Mouse (Mus musculus) neural tube, embryonic 14.5 days (tissue): ENCODE measurements at regions not wholly inside any gene's neighbourhood (a gene's known extent, or its start where the extent isn't known, plus 50 kb on each side); places are given as distances from the start of the nearest gene placed in this dataset.

Experiments used
- ATAC-seq: fragments of 200-750 bp; cut with Nextera tagmentation; 2 replicates; pipeline ENCODE4 v1.8.0; 2017; ENCODE audit warnings: low read depth, mild to moderate bottlenecking, moderate TSS enrichment, moderate library complexity
- H3K27ac ChIP-seq: fragments of 300-500 bp; sonication (generic); 2 replicates; pipeline ENCODE4 v1.5.1; 2014; ENCODE audit warnings: low read depth, mild to moderate bottlenecking, control low read depth, low read length, moderate library complexity, mixed read lengths
- H3K27me3 ChIP-seq: fragments of 300-500 bp; sonication (generic); 2 replicates; pipeline ENCODE4 v1.6.1; 2014; ENCODE audit warnings: low read length; ENCODE audit not compliant: control insufficient read depth, insufficient read depth
- H3K36me3 ChIP-seq: fragments of 300-500 bp; sonication (generic); 2 replicates; pipeline ENCODE4 v1.6.1; 2014; ENCODE audit warnings: low read length, mixed read lengths; ENCODE audit not compliant: control insufficient read depth, insufficient read depth
- H3K4me1 ChIP-seq: fragments of 300-500 bp; sonication (generic); 2 replicates; pipeline ENCODE4 v1.6.1; 2014; ENCODE audit warnings: low read length; ENCODE audit not compliant: control insufficient read depth, insufficient read depth
- H3K4me2 ChIP-seq: fragments of 300-500 bp; sonication (generic); 2 replicates; pipeline ENCODE4 v1.6.1; 2014; ENCODE audit warnings: mild to moderate bottlenecking, low read depth, low read length, control low read depth
- H3K4me3 ChIP-seq: fragments of 300-500 bp; sonication (generic); 2 replicates; pipeline ENCODE4 v1.5.1; 2014; ENCODE audit warnings: low read depth, low read length, control low read depth, mixed read lengths
- H3K9ac ChIP-seq: fragments of 300-500 bp; sonication (generic); replicated peaks from 2 replicates; pipeline ENCODE4 v1.6.1; 2014; ENCODE audit warnings: low read depth, mild to moderate bottlenecking, control low read depth, low read length, mixed read lengths
- H3K9me3 ChIP-seq: fragments of 300-500 bp; sonication (generic); 2 replicates; pipeline ENCODE4 v1.6.1; 2016; ENCODE audit warnings: low read length; ENCODE audit not compliant: control insufficient read depth
- WGBS: fragments of 180-500 bp; shearing (Covaris S2); extraction: QIAGEN DNeasy Blood & Tissue Kit; methylation state at CpG from one replicate; pipeline ENCODE4 v1.1.7; 2014; 5-methylcytosine and 5-hydroxymethylcytosine counted together

DNA sequence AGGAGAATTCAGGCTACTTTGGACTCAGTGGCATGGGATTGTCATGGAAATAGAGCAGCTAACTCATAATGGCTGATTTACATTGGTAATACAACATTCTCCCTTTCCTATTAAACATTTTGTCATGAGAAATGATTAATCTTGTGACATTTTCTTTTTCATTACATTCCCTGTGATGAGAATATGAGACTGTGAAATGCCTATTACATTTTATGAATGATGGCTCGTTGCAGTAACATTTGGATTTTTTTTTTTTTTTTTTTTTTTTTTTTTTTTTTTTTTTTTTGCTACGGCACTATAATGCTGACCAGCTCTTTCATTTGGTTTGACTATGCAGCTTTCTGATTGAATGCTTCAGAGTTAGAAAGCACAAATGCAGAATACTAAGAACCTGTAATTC, 276.1 kb downstream of the Wdr20rt start:
- Histone ChIP-seq H3K4me3 (no peak overlapping the region), H3K4me1 (no peaks in the 10 kb centered on the region), H3K27ac (no peak overlapping the region), H3K9me3 (no peaks in the 10 kb centered on the region), H3K27me3 (no peaks in the 10 kb centered on the region), H3K36me3 (no peaks in the 10 kb centered on the region), H3K4me2 (no peak overlapping the region), H3K9ac (no peak overlapping the region)
- ATAC-seq, result no peak
- 68% methylated on average over 2 of the region's 2 CpGs for WGBS

DNA sequence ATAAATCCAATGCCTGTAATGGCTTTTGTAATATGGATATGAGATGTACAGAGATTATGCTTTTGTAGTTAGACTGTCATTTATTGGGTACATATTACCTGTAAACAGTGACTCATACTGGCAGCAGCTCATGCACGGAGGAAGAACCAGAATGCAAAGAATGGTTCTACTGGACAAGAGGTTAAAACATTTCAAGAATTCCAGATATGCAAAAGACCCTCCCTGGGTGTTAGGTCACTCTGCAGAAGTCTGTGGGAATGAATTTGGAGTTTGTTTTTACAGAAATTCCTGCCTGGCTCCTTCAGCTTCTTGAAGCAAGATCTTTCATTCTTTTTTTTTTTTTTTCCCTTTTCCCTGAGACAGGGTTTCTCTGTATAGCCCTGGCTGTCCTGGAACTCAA, 276.7 kb downstream of the Wdr20rt start:
- no peak overlapping the region for H3K9ac ChIP-seq
- no peak overlapping the region for H3K4me2 ChIP-seq
- 62% methylated on average over 1 of the region's 1 CpGs for WGBS
- ATAC-seq, result no peak
- H3K4me3 ChIP-seq, result no peak overlapping the region
- H3K27me3 ChIP-seq, result no peaks in the 10 kb centered on the region
- no peaks in the 10 kb centered on the region for H3K4me1 ChIP-seq
- no peaks in the 10 kb centered on the region for H3K9me3 ChIP-seq
- no peak overlapping the region for H3K27ac ChIP-seq
- no peaks in the 10 kb centered on the region for H3K36me3 ChIP-seq

GRCm38 (mm10) chr12:65513070-65513469, 287.8 kb downstream of the Wdr20rt start:
- H3K27ac ChIP-seq, result no peak overlapping the region
- no peak overlapping the region for H3K9ac ChIP-seq
- H3K27me3 ChIP-seq, result no peaks in the 10 kb centered on the region
- H3K36me3 ChIP-seq, result no peaks in the 10 kb centered on the region
- H3K4me1 ChIP-seq, result no peaks in the 10 kb centered on the region
- no peaks in the 10 kb centered on the region for H3K9me3 ChIP-seq
- no peak overlapping the region for H3K4me3 ChIP-seq
- 71% methylated on average over 1 of the region's 1 CpGs for WGBS
- no peak overlapping the region for H3K4me2 ChIP-seq
- no peak for ATAC-seq

- no peak overlapping the region for H3K4me2 ChIP-seq
- no peaks in the 10 kb centered on the region for H3K4me1 ChIP-seq
- H3K27me3 ChIP-seq, result no peaks in the 10 kb centered on the region
- 67% methylated on average over 3 of the region's 3 CpGs for WGBS
- no peak overlapping the region for H3K27ac ChIP-seq
- no peaks in the 10 kb centered on the region for H3K9me3 ChIP-seq
- no peaks in the 10 kb centered on the region for H3K36me3 ChIP-seq
- no peak overlapping the region for H3K9ac ChIP-seq
- no peak for ATAC-seq
- H3K4me3 ChIP-seq, result no peak overlapping the region
These were observed 308.9 kb downstream of the Wdr20rt start for GRCm38 (mm10) chr12:65534142-65534690.

- H3K4me1 ChIP-seq, result no peaks in the 10 kb centered on the region
- H3K4me2 ChIP-seq, result no peak overlapping the region
- ATAC-seq, result no peak
- H3K27me3 ChIP-seq, result no peaks in the 10 kb centered on the region
- H3K36me3 ChIP-seq, result no peaks in the 10 kb centered on the region
- H3K27ac ChIP-seq, result no peak overlapping the region
- H3K9ac ChIP-seq, result no peak overlapping the region
- H3K9me3 ChIP-seq, result no peaks in the 10 kb centered on the region
- WGBS, result 88% methylated on average over 4 of the region's 4 CpGs
- no peak overlapping the region for H3K4me3 ChIP-seq
These were observed 323.0 kb downstream of the Wdr20rt start for GRCm38 (mm10) chr12:65548301-65548700.

- no peak for ATAC-seq
- Histone ChIP-seq H3K4me2 (no peak overlapping the region), H3K4me1 (no peaks in the 10 kb centered on the region), H3K27me3 (no peaks in the 10 kb centered on the region), H3K36me3 (no peaks in the 10 kb centered on the region), H3K9me3 (no peaks in the 10 kb centered on the region), H3K4me3 (no peak overlapping the region), H3K9ac (no peak overlapping the region), H3K27ac (no peak overlapping the region)
- WGBS, result 86% methylated on average over 3 of the region's 3 CpGs
These were observed 326.9 kb downstream of the Wdr20rt start for GRCm38 (mm10) chr12:65552230-65552629.

- Histone ChIP-seq H3K27ac (no peak overlapping the region), H3K36me3 (no peaks in the 10 kb centered on the region), H3K27me3 (no peaks in the 10 kb centered on the region), H3K4me2 (no peak overlapping the region), H3K9me3 (no peaks in the 10 kb centered on the region), H3K4me1 (no peaks in the 10 kb centered on the region), H3K9ac (no peak overlapping the region), H3K4me3 (no peak overlapping the region)
- WGBS, result 86% methylated on average over 6 of the region's 6 CpGs
- no peak for ATAC-seq
These were observed 333.7 kb downstream of the Wdr20rt start for GRCm38 (mm10) chr12:65559036-65559435.

DNA sequence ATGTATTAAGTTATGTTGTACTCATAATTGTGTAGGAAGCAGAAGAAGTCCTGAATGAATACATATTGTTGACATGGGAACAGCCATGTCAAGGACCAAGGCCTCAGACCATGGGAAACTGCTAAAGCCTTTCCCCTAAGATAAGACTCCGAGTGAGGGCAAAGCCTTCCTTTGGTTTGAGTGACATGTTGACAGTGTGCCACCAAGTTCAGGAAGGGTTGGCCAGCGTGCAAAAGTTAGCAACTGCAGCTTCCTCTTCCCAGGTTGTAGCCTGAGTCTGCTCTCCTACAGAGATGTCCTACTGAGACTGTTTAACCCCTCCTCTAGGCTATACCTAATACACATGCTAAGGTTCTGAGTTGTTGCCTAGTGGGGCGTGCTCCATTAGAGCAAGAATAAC, 334.5 kb downstream of the Wdr20rt start:
- Histone ChIP-seq H3K4me3 (no peak overlapping the region), H3K4me1 (no peaks in the 10 kb centered on the region), H3K36me3 (no peaks in the 10 kb centered on the region), H3K9me3 (no peaks in the 10 kb centered on the region), H3K27me3 (no peaks in the 10 kb centered on the region), H3K9ac (no peak overlapping the region), H3K27ac (no peak overlapping the region), H3K4me2 (no peak overlapping the region)
- WGBS, result 84% methylated on average over 3 of the region's 3 CpGs
- no peak for ATAC-seq

GRCm38 (mm10) chr12:65571633-65572032, 346.3 kb downstream of the Wdr20rt start:
- Histone ChIP-seq H3K9ac (no peak overlapping the region), H3K36me3 (no peaks in the 10 kb centered on the region), H3K27me3 (no peaks in the 10 kb centered on the region), H3K9me3 (no peaks in the 10 kb centered on the region), H3K4me3 (no peak overlapping the region), H3K4me1 (no peaks in the 10 kb centered on the region), H3K27ac (no peak overlapping the region), H3K4me2 (no peak overlapping the region)
- no peak for ATAC-seq
- WGBS, result 91% methylated on average over 1 of the region's 1 CpGs

DNA sequence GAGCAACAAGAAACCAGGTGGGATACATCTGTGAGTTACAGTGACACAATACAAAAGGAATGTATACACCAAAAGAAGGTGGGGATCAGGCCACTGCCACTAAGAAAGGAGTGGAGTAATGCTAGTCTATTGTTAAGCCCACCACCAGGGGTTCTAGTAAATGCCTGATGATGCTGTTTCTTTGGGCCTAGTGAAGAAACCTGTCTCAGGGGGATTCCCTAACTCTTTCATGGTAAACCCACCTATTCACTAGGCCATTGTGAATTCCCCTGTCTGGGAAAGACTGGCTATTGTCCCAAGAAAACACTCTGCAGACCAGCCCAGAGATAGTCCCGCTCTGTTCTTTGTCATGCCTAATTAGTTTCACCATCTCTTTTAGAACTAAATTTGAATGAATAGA, 368.2 kb downstream of the Wdr20rt start:
- Histone ChIP-seq H3K9me3 (no peaks in the 10 kb centered on the region), H3K27me3 (no peaks in the 10 kb centered on the region), H3K27ac (no peak overlapping the region), H3K9ac (no peak overlapping the region), H3K36me3 (no peaks in the 10 kb centered on the region), H3K4me2 (no peak overlapping the region), H3K4me3 (no peak overlapping the region), H3K4me1 (no peaks in the 10 kb centered on the region)
- WGBS, result 41% methylated on average over 1 of the region's 1 CpGs
- ATAC-seq, result no peak
